Mouse (Mus musculus) kidney, postnatal 25 days (tissue): ENCODE results near the gene Il12b.
A peak's percentile ranks its signal among the peaks of the same experiment; 100 is the strongest.
"Not testable (repeated sequence)": the region's sequence is repeated elsewhere in the genome, so short reads cannot be mapped to it uniquely, and the experiment has no call there.

ENCODE experiments used
- DNase-seq, 2 experiments: peaks; one replicate each; pipeline ENCODE4 v3.0.0; 2021; ENCODE audit warnings: mixed read lengths in 2 of 2

Il12b gene

DNA sequence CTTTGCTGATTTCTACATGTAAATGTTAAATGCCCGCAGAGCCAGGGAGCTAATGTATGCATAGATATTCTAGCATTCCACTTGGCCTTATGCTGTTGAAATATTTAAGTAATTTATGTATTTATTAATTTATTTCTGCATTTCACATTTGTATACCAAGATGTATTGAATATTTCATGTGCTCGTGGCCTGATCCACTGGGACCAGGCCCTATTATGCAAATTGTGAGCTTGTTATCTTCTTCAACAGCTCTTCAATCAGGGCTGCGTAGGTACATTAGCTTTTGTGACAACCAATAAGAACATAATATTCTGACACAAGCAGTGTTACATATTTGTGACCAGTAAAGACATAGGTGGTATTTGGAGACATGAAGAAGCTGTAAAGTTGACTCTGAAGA lies 13.5 kb downstream of the Il12b start:
- DNase-seq: no peak

DNA sequence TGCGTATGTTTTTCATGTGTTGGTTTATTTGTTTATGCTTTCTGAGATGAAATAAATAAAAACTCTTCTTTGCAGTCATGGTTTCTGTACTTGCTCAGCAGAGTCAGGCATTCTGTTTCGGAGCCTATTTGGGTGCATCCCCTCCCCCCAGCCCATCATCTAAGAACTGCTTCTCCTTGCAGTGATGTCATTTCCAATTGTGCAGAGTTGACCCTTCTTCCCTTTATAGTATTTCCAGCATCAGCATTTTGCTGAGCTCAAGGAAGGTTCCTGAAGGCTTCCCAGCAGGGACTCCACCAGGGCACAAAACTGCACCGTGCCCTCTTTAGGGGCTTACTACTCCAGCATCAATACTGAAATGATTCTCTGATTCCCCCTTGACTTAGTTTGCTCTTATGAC lies 14.7 kb downstream of the Il12b start:
- no peak for DNase-seq

DNA sequence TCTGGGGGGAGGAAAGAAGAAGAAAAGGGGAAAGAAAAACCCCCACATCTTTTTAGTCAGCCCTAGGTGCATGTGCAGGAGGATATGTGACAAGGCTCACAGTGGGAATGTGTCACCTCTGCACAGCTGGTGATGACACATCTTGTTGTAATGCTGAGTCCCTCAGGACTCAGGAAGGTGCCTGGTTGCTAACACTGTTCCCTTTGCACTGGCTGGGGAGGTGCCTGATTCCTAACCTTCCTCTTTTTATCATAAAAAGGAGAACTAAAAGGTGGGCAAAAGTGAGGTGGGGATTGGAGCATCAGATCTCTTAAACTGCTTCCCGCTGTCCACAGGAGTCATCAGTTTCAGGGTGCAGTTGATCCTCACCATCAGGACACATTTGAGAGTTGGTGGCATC lies 17.5 kb downstream of the Il12b start:
- DNase-seq: no peak

DNA sequence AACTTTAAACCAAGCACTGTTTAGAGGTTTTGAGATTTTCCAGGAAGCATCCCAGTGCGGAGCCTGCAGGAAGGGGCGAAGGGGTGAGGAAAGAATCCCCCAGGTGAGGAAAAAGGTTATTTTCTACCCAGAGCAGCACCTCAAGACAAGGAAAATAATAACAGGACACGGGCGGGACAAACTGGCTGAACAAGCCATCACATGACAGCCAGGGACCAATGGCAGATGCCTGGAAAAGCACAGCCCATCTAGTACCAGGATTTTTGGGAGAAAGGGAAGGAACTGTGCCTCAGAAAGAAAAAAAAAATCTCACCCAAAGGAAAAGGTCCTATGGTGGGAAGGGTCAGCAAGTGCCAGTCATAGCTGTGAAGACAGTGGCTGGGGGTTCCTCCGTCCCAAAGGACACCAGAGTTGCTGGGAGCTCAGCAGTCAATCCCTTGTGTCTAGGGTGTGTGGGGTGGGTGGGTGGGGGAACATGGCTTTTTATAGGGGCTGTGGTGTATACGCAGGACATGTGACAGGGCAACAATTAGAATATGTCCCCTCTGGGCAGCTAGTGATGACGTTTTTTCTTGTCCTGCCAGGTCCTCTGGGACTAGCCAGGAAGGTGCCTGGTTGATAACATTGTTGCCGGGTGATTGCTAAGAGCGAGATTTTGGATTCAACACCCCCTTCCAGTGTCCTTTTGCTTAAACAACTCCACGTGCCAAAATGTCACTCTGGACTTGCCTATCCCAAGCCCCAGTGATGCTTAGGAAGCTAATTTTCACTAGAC lies 22.7 kb downstream of the Il12b start:
- no peak for DNase-seq

DNA sequence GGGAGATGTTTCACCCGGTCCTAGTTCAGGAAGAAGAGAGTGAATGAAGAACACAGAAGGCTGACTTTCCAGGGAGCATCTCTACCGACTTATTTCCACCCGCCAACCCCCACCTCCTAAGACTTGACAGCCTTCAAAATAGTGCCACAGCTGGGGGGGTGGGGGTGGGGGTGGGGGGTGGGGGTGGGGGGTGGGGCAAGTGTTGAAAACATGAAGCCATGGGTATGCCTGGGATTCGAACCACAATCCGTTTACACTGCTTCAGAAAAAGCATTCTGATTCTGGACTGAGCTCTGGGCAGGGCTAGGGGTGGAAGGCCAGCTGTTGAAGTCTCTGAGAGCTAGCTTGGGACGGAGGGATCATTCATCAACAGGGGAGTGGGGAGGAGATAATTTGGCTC lies 23.4 kb downstream of the Il12b start:
- no peak for DNase-seq

DNA sequence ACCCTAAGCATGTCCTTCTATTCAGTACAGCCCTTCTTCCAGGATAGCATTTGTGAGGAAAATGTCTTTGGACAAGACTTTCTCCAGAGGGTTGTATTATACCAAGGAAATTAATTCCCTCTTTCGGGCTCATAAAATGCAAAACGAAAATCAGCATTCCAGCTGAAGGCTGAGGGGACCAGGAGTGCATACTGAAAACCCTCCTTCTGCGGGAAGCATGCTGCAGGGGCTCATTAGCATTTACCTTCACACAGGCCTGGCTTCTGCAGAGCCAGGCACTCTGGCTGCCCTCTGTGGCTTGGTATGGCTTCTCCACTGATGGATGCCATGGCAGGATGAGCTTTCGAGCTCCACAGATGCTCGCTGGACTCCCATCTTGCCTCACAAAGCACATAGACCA lies 24.1 kb downstream of the Il12b start:
- no peak for DNase-seq

DNA sequence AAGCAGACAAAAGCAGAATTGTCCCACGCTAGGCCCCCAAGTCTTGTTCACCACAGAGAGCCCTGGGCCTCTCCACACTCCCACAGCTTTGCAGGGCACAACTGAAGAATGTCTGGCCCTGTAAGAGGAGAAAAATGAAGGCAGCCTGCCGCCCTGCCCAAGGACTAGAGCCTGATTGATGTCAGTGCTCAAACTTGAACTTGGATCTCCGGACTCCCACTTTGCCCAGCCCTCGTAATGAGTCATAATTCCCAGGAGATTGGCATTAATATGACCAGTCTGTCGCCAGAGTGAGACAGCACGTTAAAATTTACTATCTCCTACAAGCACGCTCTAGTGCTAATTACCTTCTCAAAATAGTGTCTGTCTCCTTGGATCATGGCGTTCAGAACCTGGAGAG lies 25.1 kb downstream of the Il12b start:
- DNase-seq: no peak

DNA sequence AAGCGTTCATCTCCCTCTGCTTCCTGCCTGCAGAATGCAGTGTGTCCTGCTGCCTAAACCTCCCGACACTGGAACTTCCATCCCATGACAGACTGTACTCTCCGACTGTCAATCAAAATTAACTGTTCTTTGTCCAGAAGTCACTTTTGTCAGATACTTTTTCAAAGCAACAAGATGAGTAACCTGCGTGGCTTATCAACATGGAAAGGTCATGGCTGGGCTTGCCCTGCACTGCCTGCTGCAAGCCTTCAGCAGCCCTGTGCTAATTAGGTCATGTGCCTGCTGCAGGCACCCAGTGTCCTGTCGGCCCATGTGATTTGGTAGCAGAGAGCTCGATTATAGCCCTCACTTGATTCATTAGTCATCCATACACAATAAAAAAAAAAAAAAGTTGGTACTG lies 25.8 kb downstream of the Il12b start:
- DNase-seq: no peak

DNA sequence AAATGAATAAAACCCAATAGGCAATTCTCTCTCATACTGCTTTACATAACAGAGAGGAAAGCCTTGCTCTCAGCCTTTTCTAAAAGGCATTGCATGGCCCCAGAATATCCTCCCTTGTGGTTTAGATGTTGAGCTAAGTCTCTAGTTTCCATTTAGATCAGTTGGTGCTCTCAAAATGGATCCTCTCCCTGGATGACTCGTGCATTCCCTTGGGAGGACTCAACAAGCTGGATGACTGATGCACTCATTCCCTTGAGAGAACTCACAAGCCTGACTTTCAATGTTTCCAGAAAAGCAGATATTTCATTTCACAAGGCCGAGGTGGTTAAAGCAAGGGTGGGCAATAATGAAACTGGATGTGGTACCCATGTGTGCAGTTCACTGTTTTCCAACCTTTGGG lies 28.1 kb downstream of the Il12b start:
- DNase-seq: no peak

DNA sequence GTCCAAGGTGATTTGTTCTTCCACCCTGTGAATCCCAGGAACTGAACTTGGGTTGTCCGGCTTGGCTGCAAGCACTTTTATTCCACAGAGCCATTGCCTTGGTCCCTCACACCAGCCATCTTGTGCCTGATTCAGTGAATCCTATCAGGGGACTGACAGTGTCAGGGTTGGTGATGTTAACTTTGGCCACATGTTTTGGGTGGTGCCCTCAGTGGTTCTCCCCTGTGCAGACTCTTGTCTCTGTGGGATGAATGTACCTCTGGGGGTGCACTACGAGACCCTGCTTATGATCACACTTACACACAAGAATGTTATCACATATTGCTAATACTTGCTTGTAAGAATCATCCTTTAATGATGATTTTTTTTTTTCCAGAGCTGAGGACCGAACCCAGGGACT lies 30.2 kb downstream of the Il12b start:
- no peak for DNase-seq

DNA sequence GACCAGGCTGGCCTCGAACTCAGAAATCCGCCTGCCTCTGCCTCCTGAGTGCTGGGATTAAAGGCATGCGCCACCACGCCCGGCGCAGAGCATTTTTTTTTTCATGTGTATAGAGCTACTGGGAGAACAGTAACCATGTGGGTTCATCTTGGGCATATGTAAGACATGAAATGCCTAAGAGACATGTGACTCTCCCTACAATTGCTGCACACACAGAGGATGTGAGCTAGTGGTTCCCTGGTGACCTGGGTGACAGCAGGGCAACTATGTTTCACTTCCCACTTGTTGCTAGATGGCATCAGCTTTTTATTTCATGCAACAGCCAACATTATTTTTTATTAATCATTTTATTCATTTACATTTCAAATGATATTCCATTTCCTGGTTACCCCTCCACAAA lies 37.9 kb downstream of the Il12b start:
- DNase-seq: no peak

DNA sequence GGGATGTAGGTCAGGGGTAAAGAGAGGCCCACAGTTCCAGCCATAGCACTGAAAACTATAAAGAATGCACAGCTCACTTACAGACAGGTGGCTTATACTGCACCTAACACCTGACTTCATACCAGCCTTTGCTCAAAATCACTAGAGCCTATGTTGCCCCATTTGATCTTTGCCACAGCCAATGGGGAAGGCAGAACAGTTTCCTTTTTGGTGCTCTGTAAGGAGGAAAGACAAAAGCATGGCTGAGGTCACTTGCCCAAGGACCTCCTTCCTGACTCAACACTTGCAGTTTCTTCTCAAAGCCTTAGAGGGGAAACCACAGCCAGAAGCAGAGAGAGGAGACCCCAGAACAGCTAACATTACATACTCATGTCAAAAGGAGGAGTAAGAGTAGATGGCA lies 51.2 kb downstream of the Il12b start:
- DNase-seq: no peak

DNA sequence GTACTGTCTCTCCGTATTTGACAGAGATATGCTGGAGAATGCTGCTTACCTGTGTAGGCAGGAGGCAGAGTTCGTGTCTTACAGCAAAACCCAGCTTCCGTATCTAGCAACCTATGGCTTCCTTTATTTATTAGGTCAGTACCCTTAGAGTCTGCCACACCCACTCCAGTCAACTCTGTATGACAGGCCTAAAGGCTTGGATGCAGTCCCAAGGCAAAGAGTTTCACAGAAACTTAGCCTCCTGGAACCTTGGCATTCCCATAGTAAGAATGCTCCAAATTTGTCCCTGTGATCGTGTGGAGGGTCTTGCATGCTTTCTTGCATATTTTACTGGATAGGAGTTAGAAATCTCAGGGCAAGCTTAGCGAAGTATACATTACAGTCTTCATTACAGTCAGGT lies 52.2 kb downstream of the Il12b start:
- DNase-seq: not testable (repeated sequence)

DNA sequence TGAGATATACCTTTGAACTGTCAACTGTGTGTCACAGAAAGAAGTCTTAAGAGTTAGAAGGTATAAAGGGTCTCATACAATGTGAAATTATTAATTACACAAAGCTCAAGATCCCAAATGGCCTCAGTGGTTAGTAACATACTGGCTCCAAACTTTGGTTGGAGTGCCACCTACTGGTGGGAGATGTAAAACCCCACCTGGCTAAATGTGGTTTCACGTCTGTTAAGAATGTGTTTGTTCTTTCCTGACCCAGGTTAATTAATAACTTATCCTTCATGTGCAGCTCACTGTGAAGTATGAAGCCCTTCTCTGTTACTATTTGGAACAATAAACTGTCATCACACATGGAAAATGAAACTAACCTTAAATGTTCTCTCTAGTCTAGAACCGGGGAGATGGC lies 53.6 kb downstream of the Il12b start:
- peak; percentile 75 to 80 for DNase-seq

DNA sequence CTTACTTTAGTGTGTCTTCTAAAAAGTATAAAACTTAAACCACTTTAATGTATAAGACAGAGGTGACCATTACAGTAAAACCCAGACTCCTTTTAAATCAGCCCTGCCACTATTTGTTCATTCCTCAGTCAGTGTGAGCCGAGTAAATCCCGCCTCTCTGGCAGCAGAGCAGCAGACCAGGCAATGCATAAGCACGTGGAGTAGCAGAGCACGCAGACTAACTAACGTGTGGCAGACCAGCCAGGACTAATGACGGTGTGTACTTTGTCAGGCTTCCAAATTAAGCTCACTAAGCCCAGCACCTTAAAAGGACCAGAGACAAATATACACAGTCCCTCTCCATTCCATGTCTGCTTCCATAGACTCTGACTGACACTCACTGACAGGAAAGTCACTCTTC lies 61.6 kb downstream of the Il12b start:
- DNase-seq: peak; percentile 29 to 59
